Mouse (Mus musculus): Measurements from ENCODE around the gene Trpm5.

DNA sequence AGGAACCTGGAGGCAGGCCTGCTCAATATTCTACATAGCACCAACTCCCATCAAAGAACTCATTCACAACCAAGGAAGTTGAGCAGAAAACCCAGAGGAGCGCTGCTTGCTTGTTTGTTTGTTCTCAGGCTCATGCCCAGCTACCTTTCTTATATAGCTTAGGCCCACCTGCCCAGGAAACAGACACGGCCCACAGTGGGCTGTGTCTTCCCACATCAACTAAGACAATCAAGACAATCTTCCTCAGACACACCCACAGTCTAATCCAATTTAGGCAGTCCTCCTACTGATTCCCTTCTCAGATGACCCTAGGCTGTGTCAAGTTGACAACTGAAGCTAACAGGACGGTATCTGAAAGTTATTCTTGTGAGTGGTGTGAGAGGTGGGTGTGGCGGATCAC lies 11.6 kb upstream of the Trpm5 start, which contains the start of gene Kcnq1:
- no peak for TF ChIP-seq HCFC1 (IDR thresholded peaks at IDR 0.05; ENCODE audit: borderline replicate concordance, insufficient read depth, low read length)
- no peak for TF ChIP-seq ZC3H11A (IDR thresholded peaks at IDR 0.05; ENCODE audit: borderline replicate concordance, low read depth, low read length)
- no peak for TF ChIP-seq ZNF384 (IDR thresholded peaks at IDR 0.05; ENCODE audit: low read depth, low read length)

Measured in ES-E14 (cell line).